Mouse (Mus musculus) hindbrain, embryonic 11.5 days (tissue): Measurements from ENCODE around the gene Cox4i1. TPM values are rescaled to one million over a fixed set of nuclear protein-coding genes. Genes with fewer than 3 reads are reported as not detected.

Experiments
- ATAC-seq: fragments of 200-750 bp; cut with Nextera tagmentation; 2 replicates; pipeline ENCODE4 v1.8.0; 2017; ENCODE audit warnings: mild to moderate bottlenecking, moderate TSS enrichment, moderate library complexity; ENCODE audit not compliant: low FRiP score
- DNase-seq: peaks from one replicate; pipeline ENCODE4 v3.0.0-alpha.2; 2015; ENCODE audit warnings: low spot score
- H3K27ac ChIP-seq: fragments of 300-500 bp; sonication (generic); 2 replicates; pipeline ENCODE4 v1.5.1; 2014; ENCODE audit warnings: mild to moderate bottlenecking, low read depth, low read length
- H3K27me3 ChIP-seq: fragments of 300-500 bp; sonication (generic); 2 replicates; pipeline ENCODE4 v1.6.1; 2014; ENCODE audit warnings: mild to moderate bottlenecking, low read length, moderate library complexity, mixed read lengths; ENCODE audit not compliant: control insufficient read depth, insufficient read depth
- H3K36me3 ChIP-seq: fragments of 300-500 bp; sonication (generic); 2 replicates; pipeline ENCODE4 v1.6.1; 2014; ENCODE audit warnings: mild to moderate bottlenecking, low read length, moderate library complexity, mixed read lengths; ENCODE audit not compliant: control insufficient read depth, insufficient read depth
- H3K4me1 ChIP-seq: fragments of 300-500 bp; sonication (generic); replicated peaks from 2 replicates; pipeline ENCODE4 v1.6.1; 2014; ENCODE audit warnings: low read length, mixed read lengths; ENCODE audit not compliant: control insufficient read depth, insufficient read depth
- H3K4me2 ChIP-seq: fragments of 300-500 bp; sonication (generic); replicated peaks from 2 replicates; pipeline ENCODE4 v1.6.1; 2014; ENCODE audit warnings: mild to moderate bottlenecking, low read depth, low read length
- H3K4me3 ChIP-seq: fragments of 300-500 bp; sonication (generic); 2 replicates; pipeline ENCODE4 v1.5.1; 2014; ENCODE audit warnings: low read depth, low read length
- H3K9ac ChIP-seq: fragments of 300-500 bp; sonication (generic); 2 replicates; pipeline ENCODE4 v1.6.1; 2014; ENCODE audit warnings: low read depth, low read length
- H3K9me3 ChIP-seq: fragments of 300-500 bp; sonication (generic); 2 replicates; pipeline ENCODE4 v1.6.1; 2016; ENCODE audit warnings: low read length; ENCODE audit not compliant: control insufficient read depth
- WGBS: fragments of 180-500 bp; shearing (Covaris S2); extraction: QIAGEN DNeasy Blood & Tissue Kit; methylation state at CpG from one replicate; pipeline ENCODE4 v1.1.7; 2014; 5-methylcytosine and 5-hydroxymethylcytosine counted together
- polyA plus RNA-seq: library from polyadenylated mRNA; unstranded; fragments of >200 nt; fragmentation: Nextera tagmentation; extraction: Ambion mirVana; gene quantifications from 2 replicates; pipeline ENCODE4 v1.2.1, GENCODE M21; 2014

Gene Cox4i1
- polyA plus RNA-seq, 1 experiment from 2014 or later, result 997 TPM

- Histone ChIP-seq H3K36me3 (no peaks in the 10 kb centered on the region), H3K27me3 (no peaks in the 10 kb centered on the region), H3K9me3 (no peaks in the 10 kb centered on the region), H3K4me2 (no peak overlapping the region), H3K4me1 (no peaks in the 10 kb centered on the region), H3K4me3 (no peak overlapping the region), H3K9ac (no peak overlapping the region), H3K27ac (no peak overlapping the region)
- WGBS, result 83% methylated on average over 3 of the region's 3 CpGs
- ATAC-seq, result no peak
- DNase-seq, result no peak
Measured at GRCm38 (mm10) chr8:120706193-120706592, 38.2 kb downstream of the Cox4i1 start.

- no peaks in the 10 kb centered on the region for H3K36me3 ChIP-seq
- 85% methylated on average over 10 of the region's 10 CpGs for WGBS
- no peaks in the 10 kb centered on the region for H3K4me1 ChIP-seq
- no peaks in the 10 kb centered on the region for H3K27me3 ChIP-seq
- no peak overlapping the region for H3K4me3 ChIP-seq
- no peak overlapping the region for H3K4me2 ChIP-seq
- no peaks in the 10 kb centered on the region for H3K9me3 ChIP-seq
- ATAC-seq (no peak), DNase-seq (no peak)
- H3K27ac ChIP-seq, result no peak overlapping the region
- no peak overlapping the region for H3K9ac ChIP-seq
Measured at GRCm38 (mm10) chr8:120709176-120709575, 41.2 kb downstream of the Cox4i1 start.

- Histone ChIP-seq H3K9me3 (no peaks in the 10 kb centered on the region), H3K4me1 (no peaks in the 10 kb centered on the region), H3K9ac (no peak overlapping the region), H3K27me3 (no peaks in the 10 kb centered on the region), H3K27ac (no peak overlapping the region), H3K4me2 (no peak overlapping the region), H3K4me3 (no peak overlapping the region), H3K36me3 (no peaks in the 10 kb centered on the region)
- no peak for DNase-seq
- 79% methylated on average over 6 of the region's 6 CpGs for WGBS
- ATAC-seq, result no peak
Measured at GRCm38 (mm10) chr8:120715200-120715599, 47.2 kb downstream of the Cox4i1 start.

- Histone ChIP-seq H3K4me2 (no peak overlapping the region), H3K27ac (no peak overlapping the region), H3K9ac (no peak overlapping the region), H3K36me3 (no peaks in the 10 kb centered on the region), H3K4me3 (no peak overlapping the region), H3K4me1 (no peaks in the 10 kb centered on the region), H3K9me3 (no peaks in the 10 kb centered on the region), H3K27me3 (no peaks in the 10 kb centered on the region)
- no peak for DNase-seq
- ATAC-seq, result no peak
- WGBS, result 77% methylated on average over 15 of the region's 15 CpGs
Measured at GRCm38 (mm10) chr8:120715996-120716680, 48.1 kb downstream of the Cox4i1 start.

GRCm38 (mm10) chr8:120719586-120720236 lies 51.7 kb downstream of the Cox4i1 start:
- DNase-seq (no peak), ATAC-seq (no peak)
- no peak overlapping the region for H3K27ac ChIP-seq
- no peaks in the 10 kb centered on the region for H3K27me3 ChIP-seq
- no peaks in the 10 kb centered on the region for H3K9me3 ChIP-seq
- H3K9ac ChIP-seq, result no peak overlapping the region
- no peak overlapping the region for H3K4me2 ChIP-seq
- H3K4me1 ChIP-seq, result no peaks in the 10 kb centered on the region
- H3K4me3 ChIP-seq, result no peak overlapping the region
- 74% methylated on average over 19 of the region's 19 CpGs for WGBS
- H3K36me3 ChIP-seq, result no peaks in the 10 kb centered on the region

- Histone ChIP-seq H3K9me3 (no peaks in the 10 kb centered on the region), H3K4me2 (no peak overlapping the region), H3K27ac (no peak overlapping the region), H3K36me3 (no peaks in the 10 kb centered on the region), H3K4me3 (no peak overlapping the region), H3K9ac (no peak overlapping the region), H3K4me1 (no peaks in the 10 kb centered on the region), H3K27me3 (no peaks in the 10 kb centered on the region)
- WGBS, result 71% methylated on average over 6 of the region's 6 CpGs
- DNase-seq (no peak), ATAC-seq (no peak)
Measured at GRCm38 (mm10) chr8:120723025-120723424, 55.0 kb downstream of the Cox4i1 start.

Other genes starting within 250 kb of the Cox4i1 start
- gene Gins2, start 78.9 kb upstream of the Cox4i1 start, polyA plus RNA-seq, result 94.8 and 96.9 TPM in 2 replicates
- 2.4 and 3.7 TPM in 2 replicates for gene 1190005I06Rik, start 20.6 kb upstream of the Cox4i1 start, polyA plus RNA-seq
- 2.6 and 3.1 TPM in 2 replicates for gene Gm27021, start 143 bp upstream of the Cox4i1 start, polyA plus RNA-seq
- 273 and 276 TPM in 2 replicates for gene Emc8, start 351 bp downstream of the Cox4i1 start, polyA plus RNA-seq
- 3.6 and 3.9 TPM in 2 replicates for gene Irf8, start 68.1 kb downstream of the Cox4i1 start, polyA plus RNA-seq